Mouse (Mus musculus) heart, adult 2 months (tissue): ENCODE results near the gene Gucd1.
"Not testable (repeated sequence)": the region's sequence is repeated elsewhere in the genome, so short reads cannot be mapped to it uniquely, and the experiment has no call there.

Source experiments
- CTCF ChIP-seq: fragments of 200-600 bp; IDR thresholded peaks from 2 replicates; pipeline ENCODE4 v1.8.1; 2022; ENCODE audit warnings: antibody characterized with exemption, mild to moderate bottlenecking, moderate library complexity
- EP300 ChIP-seq: fragments of 200-500 bp; IDR thresholded peaks from 2 replicates; pipeline ENCODE4 v1.6.1; 2011; ENCODE audit warnings: low read depth, low read length, control low read depth; ENCODE audit not compliant: insufficient read depth
- POLR2A ChIP-seq: fragments of 200-500 bp; IDR thresholded peaks from 2 replicates; pipeline ENCODE4 v1.6.1; 2011; ENCODE audit warnings: mild to moderate bottlenecking, low read depth, low read length, control low read depth; ENCODE audit not compliant: insufficient read depth

DNA sequence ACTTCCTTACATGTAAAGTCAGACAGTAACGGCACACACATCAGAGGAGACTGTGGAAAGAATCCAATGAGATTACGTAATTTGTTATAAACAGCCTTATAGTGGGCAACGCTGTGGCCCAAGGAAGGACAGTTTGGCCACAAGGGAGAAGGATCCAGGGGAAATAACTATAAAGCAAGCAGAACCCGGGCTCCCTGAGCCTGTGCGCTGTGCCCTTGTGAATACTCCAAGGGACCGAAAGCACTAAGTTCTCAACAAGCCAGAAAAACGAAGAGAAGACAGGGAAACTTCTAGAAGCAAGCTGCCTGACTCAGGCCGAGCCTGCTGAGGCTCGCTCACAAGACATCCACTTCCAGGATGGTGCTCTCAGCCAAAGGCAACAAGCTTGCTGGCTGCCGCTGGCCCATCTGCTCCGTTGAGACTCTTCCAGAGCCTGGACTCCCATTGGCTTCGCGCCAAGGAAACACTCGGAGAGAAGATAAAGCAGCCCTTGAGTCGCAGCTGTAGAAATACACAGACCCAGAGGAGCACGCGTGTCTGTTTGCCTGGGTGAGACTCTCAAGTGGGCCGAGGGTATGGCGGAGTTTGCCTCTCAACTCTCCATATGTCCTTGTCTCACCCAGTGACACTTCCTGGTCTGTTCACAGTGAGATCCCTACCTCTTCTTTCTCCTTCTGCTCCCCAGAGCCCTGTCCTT, 144.0 kb downstream of the Gucd1 start:
- TF ChIP-seq POLR2A, CTCF: not testable (repeated sequence)
- 0 out of 2 replicates have a peak, but pooled peaks have one; percentile 37 for TF ChIP-seq EP300
